Comparison of ENCODE assay signal across 8 mouse cellular contexts in genomic region chr3:34691703-34692393, GRCm38 (mm10). TPM values are rescaled to one million over a fixed set of nuclear protein-coding genes. Genes with fewer than 3 reads are reported as not detected.
DNase-seq lines count a peak whose midpoint lies in the region; ATAC-seq and TF ChIP-seq lines count a peak whose summit lies in the region.
"Had no signal": no experiment of that assay in that cellular context is flagged by ENCODE, and none has a peak within 500 bp of the region (broad histone marks: within the 10 kb centered on the region; RNA-seq: fewer than 3 reads in every experiment).

No protein-coding gene starts in this region.

- peaks cover 11% of the 10 kb centered on the region for H3K4me1 ChIP-seq in forebrain, embryonic 16.5 days (replicated peaks; ENCODE audit: control insufficient read depth, insufficient read depth, low read length)
- H3K4me1 ChIP-seq in limb, embryonic 14.5 days (ENCODE audit: control insufficient read depth, insufficient read depth, low read length), result peaks cover 7% of the 10 kb centered on the region
- no peaks in the 10 kb centered on the region; the same call in 1 of the 2 replicates for H3K4me1 ChIP-seq in stomach, postnatal 0 days (replicated peaks; ENCODE audit: control insufficient read depth, insufficient read depth)

- 5% methylated on average over 20 of the region's 20 CpGs for WGBS in forebrain, embryonic 16.5 days
- 14% methylated on average over 20 of the region's 20 CpGs for WGBS in limb, embryonic 14.5 days
- 23% methylated on average over 20 of the region's 20 CpGs for WGBS in stomach, postnatal 0 days

- no peak for TF ChIP-seq POLR2A in limb, embryonic 14.5 days (IDR thresholded peaks at IDR 0.05; ENCODE audit: borderline replicate concordance, extremely low read depth, insufficient read depth, insufficient read length)

- TF ChIP-seq EP300 in stomach, postnatal 0 days (optimal IDR thresholded peaks at IDR 0.05), result no peak

- TF ChIP-seq CTCF in stomach, postnatal 0 days (IDR thresholded peaks at IDR 0.05; ENCODE audit: low read depth), result no peak

- H3K36me3 ChIP-seq in forebrain, embryonic 16.5 days (ENCODE audit: control insufficient read depth, insufficient read depth), result no peaks in the 10 kb centered on the region
- H3K36me3 ChIP-seq in limb, embryonic 14.5 days (ENCODE audit: control insufficient read depth, insufficient read depth, low read length), result no peaks in the 10 kb centered on the region
- H3K36me3 ChIP-seq in stomach, postnatal 0 days (ENCODE audit: control insufficient read depth, insufficient read depth, low read length), result no peaks in the 10 kb centered on the region

- peak; percentile 12 to 18 for DNase-seq in layer of hippocampus, postnatal 36 days
- DNase-seq in layer of hippocampus, adult 11-12 months (ENCODE audit: low spot score), result no peak
- peak; percentile 43 for DNase-seq in embryo, embryonic 11.5 days (ENCODE audit: low read depth, low spot score)
- peak; percentile 31 for DNase-seq in limb, embryonic 14.5 days (ENCODE audit: low spot score)
- DNase-seq in stomach, postnatal 0 days (ENCODE audit: low spot score), result no peak
- no peak for DNase-seq in adrenal gland, adult (ENCODE audit: inconsistent age in 2 of 2, low spot score in 1 of 2)

- peak overlapping the region; percentile 63 for H3K9ac ChIP-seq in forebrain, embryonic 16.5 days (replicated peaks; ENCODE audit: low read depth, low read length)
- peak overlapping the region; percentile 47 for H3K9ac ChIP-seq in limb, embryonic 14.5 days (ENCODE audit: low read depth, low read length, severe bottlenecking)
- H3K9ac ChIP-seq in stomach, postnatal 0 days (ENCODE audit: low read length), result peak overlapping the region; percentile 31; the same call in 1 of the 2 replicates

- peak overlapping the region; percentile 63 for H3K4me2 ChIP-seq in forebrain, embryonic 16.5 days (ENCODE audit: low read length)
- H3K4me2 ChIP-seq in limb, embryonic 14.5 days (replicated peaks; ENCODE audit: low read depth, low read length, severe bottlenecking), result peak overlapping the region; percentile 61
- peak overlapping the region; percentile 47 for H3K4me2 ChIP-seq in stomach, postnatal 0 days (replicated peaks; ENCODE audit: low read depth)

- H3K27me3 ChIP-seq in forebrain, embryonic 16.5 days (replicated peaks; ENCODE audit: control insufficient read depth, insufficient read depth, low read length), result no peaks in the 10 kb centered on the region
- no peaks in the 10 kb centered on the region for H3K27me3 ChIP-seq in limb, embryonic 14.5 days (ENCODE audit: control insufficient read depth, insufficient read depth, low read length)
- no peaks in the 10 kb centered on the region for H3K27me3 ChIP-seq in stomach, postnatal 0 days (ENCODE audit: control insufficient read depth, insufficient read depth, low read length)

- H3K27ac ChIP-seq in forebrain, embryonic 16.5 days (ENCODE audit: low read length), result no peak overlapping the region
- H3K27ac ChIP-seq in limb, embryonic 14.5 days (replicated peaks; ENCODE audit: low read depth, low read length), result no peak overlapping the region
- no peak overlapping the region for H3K27ac ChIP-seq in stomach, postnatal 0 days (replicated peaks)
- H3K27ac ChIP-seq: macrophage had no signal

- peak; percentile 87 for ATAC-seq in forebrain, embryonic 16.5 days
- no peak for ATAC-seq in limb, embryonic 14.5 days (ENCODE audit: low FRiP score, low read depth)
- no peak for ATAC-seq in stomach, postnatal 0 days (ENCODE audit: low FRiP score, low TSS enrichment)

- peak overlapping the region; percentile 38 for H3K4me3 ChIP-seq in forebrain, embryonic 16.5 days (replicated peaks; ENCODE audit: low read length)
- H3K4me3 ChIP-seq in limb, embryonic 14.5 days (replicated peaks; ENCODE audit: low read length), result peak overlapping the region; percentile 32
- H3K4me3 ChIP-seq in stomach, postnatal 0 days (ENCODE audit: low read depth, low read length), result peak overlapping the region; percentile 4; the same call in 1 of the 2 replicates

- no peaks in the 10 kb centered on the region for H3K9me3 ChIP-seq in forebrain, embryonic 16.5 days (ENCODE audit: control insufficient read depth, low read length)
- H3K9me3 ChIP-seq in limb, embryonic 14.5 days (ENCODE audit: control insufficient read depth, low read length), result no peaks in the 10 kb centered on the region
- H3K9me3 ChIP-seq in stomach, postnatal 0 days (ENCODE audit: control insufficient read depth, low read length), result no peaks in the 10 kb centered on the region

RNA-seq across cellular contexts. Expression of gene Sox2, which starts 41.6 kb away (rescaled TPM):
- 10 to 100 TPM; 45.6 to 46.9 TPM for total RNA-seq in layer of hippocampus, postnatal 36 days (2021)
- 20.8 and 24.0 TPM in 2 replicates for polyA plus RNA-seq in forebrain, embryonic 16.5 days (2015; fragmentation: Nextera tagmentation; extraction: Ambion mirVana)
- polyA plus RNA-seq in limb, embryonic 14.5 days (2012; rRNA removed), result 1.3 TPM in 2 replicates
- 0.21 and 0.35 TPM in 2 replicates for polyA plus RNA-seq in limb, embryonic 14.5 days (2014; fragmentation: Nextera tagmentation; extraction: Ambion mirVana)
- polyA plus RNA-seq in stomach, postnatal 0 days (2015; fragmentation: Nextera tagmentation; extraction: Ambion mirVana), result 11.6 and 14.7 TPM in 2 replicates
- polyA plus RNA-seq: macrophage had no signal

Comparison
In these comparisons a context has a peak if more than half of its experiments do, and no peak if none do; other contexts are left out.
1. DNase-seq: peak in layer of hippocampus, postnatal 36 days (2 of 2), embryo, embryonic 11.5 days (single experiment) and limb, embryonic 14.5 days (single experiment); none in layer of hippocampus, adult 11-12 months (single experiment), stomach, postnatal 0 days (single experiment) and adrenal gland, adult (0 of 2).
2. Peak in every context shown above with its lines, with median percentiles within 50 percentile points of each other: H3K4me2 ChIP-seq, H3K4me3 ChIP-seq and H3K9ac ChIP-seq.